Mouse (Mus musculus) stomach, adult 2 months (tissue): ENCODE results near the gene Cd209d. TPM values are rescaled to one million over a fixed set of nuclear protein-coding genes. Genes with fewer than 3 reads are reported as not detected.

Source experiments
- polyA plus RNA-seq: library from polyadenylated mRNA; depleted of rRNA; stranded (reverse); fragments of >200 nt; gene quantifications from 2 replicates; pipeline ENCODE4 v1.2.3, GENCODE M21; 2012; rRNA removed

Cd209d gene
- 0.11 and 0.37 TPM in 2 replicates for polyA plus RNA-seq

DNA sequence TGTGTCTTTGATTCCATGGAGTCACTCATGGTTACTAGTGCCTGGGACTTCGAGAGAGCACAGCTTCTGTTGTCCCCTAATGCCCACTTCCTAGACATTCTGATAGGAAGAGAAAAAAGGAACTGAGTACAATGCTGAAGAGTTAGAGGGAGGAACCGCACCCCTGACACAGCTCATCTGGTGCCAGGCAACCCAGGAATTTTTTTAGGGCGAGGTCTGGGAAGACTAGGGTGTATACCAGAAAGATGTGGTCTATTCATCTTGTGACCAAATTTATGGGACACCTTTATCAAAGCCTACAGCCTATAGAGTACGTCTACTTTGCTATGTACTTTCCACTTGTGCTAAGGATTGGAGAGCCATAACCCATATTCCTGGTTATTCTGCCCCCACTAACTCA lies at the start of gene Cd209d:
TSS of gene Cd209d (minus strand) at position 101 of the 400 bp plus-strand sequence.

DNA sequence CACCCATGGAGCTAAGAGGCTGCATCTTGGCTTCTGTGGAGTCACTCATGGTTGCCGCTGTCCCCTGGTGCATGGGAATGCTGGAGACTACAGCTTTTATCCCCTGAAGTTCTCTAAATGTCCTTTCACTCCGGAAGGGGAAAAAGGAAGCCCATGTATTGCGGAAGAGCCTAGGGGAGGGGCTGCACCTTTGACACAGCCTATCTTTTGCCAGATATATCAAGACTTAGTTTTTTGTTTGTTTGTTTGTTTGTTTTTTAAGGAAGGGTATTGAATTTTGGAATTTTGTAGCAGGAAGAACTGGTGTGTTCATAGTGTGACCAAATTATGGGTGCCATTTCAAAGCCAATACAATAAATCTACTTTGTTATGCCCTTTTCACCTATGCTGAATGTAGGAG lies 48.4 kb upstream of the Cd209d start, which contains the start of gene Cd209b:
TSS of gene Cd209b (minus strand) at position 101 of the 400 bp plus-strand sequence.

DNA sequence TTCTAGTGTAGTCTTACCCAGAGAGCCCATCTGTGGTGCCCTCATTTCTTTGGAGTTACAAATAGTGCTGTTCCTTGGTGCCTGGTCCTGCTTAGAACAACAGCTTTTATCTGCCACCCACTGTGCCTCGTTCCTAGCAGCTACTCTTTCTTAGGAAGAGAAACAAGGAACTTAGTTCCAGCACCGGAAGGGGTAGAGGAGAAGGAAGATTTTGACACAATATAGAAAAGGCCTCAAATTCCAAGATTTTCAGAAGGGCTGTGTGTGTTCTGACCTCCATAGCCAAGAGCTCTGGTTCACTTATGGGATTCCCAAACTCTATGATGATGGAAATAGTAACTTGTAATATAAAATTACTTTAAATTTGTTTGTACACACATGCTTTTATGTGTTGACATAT lies 24.1 kb downstream of the Cd209d start, which contains the start of gene Cd209e:
TSS of gene Cd209e (minus strand) at position 101 of the 400 bp plus-strand sequence.

Other genes starting within 250 kb of the Cd209d start
- gene Stxbp2, start 247.6 kb downstream of the Cd209d start, polyA plus RNA-seq, result 140 and 167 TPM in 2 replicates
- gene Retn, start 222.8 kb downstream of the Cd209d start, polyA plus RNA-seq, result 0.47 and 2.3 TPM in 2 replicates
- not detected in 2 replicates for gene Mcemp1, start 212.8 kb downstream of the Cd209d start, polyA plus RNA-seq
- gene Fcor, start 206.2 kb downstream of the Cd209d start, polyA plus RNA-seq, result 0.49 and 1.4 TPM in 2 replicates
- gene Trappc5, start 202.3 kb downstream of the Cd209d start, polyA plus RNA-seq, result 14.4 and 24.6 TPM in 2 replicates
- gene Fcer2a, start 184.4 kb downstream of the Cd209d start, polyA plus RNA-seq, result 0.03 and 0.15 TPM in 2 replicates
- 0.08 TPM in 1 of 2 replicates, not detected in the other for gene Clec4g, start 157.9 kb downstream of the Cd209d start, polyA plus RNA-seq
- 0.23 TPM in 1 of 2 replicates, not detected in the other for gene Cd209a, start 129.6 kb downstream of the Cd209d start, polyA plus RNA-seq
- 0.03 TPM in 2 replicates for gene Cd209e, start 24.2 kb downstream of the Cd209d start, polyA plus RNA-seq
- 0.10 TPM in 1 of 2 replicates, not detected in the other for gene Cd209b, start 48.3 kb upstream of the Cd209d start, polyA plus RNA-seq
- 0.05 TPM in 1 of 2 replicates, not detected in the other for gene Cd209c, start 76.2 kb upstream of the Cd209d start, polyA plus RNA-seq
- gene Cd209f, start 227.3 kb upstream of the Cd209d start, polyA plus RNA-seq, result 0.55 and 1.5 TPM in 2 replicates